Mouse (Mus musculus) hindbrain, embryonic 15.5 days (tissue): Measurements from ENCODE around the gene Sytl2. TPM values are rescaled to one million over a fixed set of nuclear protein-coding genes. Genes with fewer than 3 reads are reported as not detected.

Experiments
- ATAC-seq: fragments of 200-750 bp; cut with Nextera tagmentation; 2 replicates; pipeline ENCODE4 v1.8.0; 2017; ENCODE audit warnings: low read depth, moderate number of reproducible peaks, moderate TSS enrichment; ENCODE audit not compliant: low FRiP score
- H3K27ac ChIP-seq: fragments of 300-500 bp; sonication (generic); replicated peaks from 2 replicates; pipeline ENCODE4 v1.5.1; 2015; ENCODE audit warnings: mild to moderate bottlenecking, inconsistent platforms
- H3K27me3 ChIP-seq: fragments of 300-500 bp; sonication (generic); 2 replicates; pipeline ENCODE4 v1.6.1; 2015; ENCODE audit warnings: control low read depth, inconsistent platforms
- H3K36me3 ChIP-seq: fragments of 300-500 bp; sonication (generic); 2 replicates; pipeline ENCODE4 v1.6.1; 2015; ENCODE audit warnings: control low read depth, inconsistent platforms
- H3K4me1 ChIP-seq: fragments of 300-500 bp; sonication (generic); replicated peaks from 2 replicates; pipeline ENCODE4 v1.6.1; 2015; ENCODE audit warnings: control low read depth, inconsistent platforms
- H3K4me2 ChIP-seq: fragments of 300-500 bp; sonication (generic); 2 replicates; pipeline ENCODE4 v1.6.1; 2015; ENCODE audit warnings: moderate library complexity, mild to moderate bottlenecking, inconsistent platforms
- H3K4me3 ChIP-seq: fragments of 300-500 bp; sonication (generic); 2 replicates; pipeline ENCODE4 v1.5.1; 2015; ENCODE audit warnings: mild to moderate bottlenecking, inconsistent platforms
- H3K9ac ChIP-seq: fragments of 300-500 bp; sonication (generic); 2 replicates; pipeline ENCODE4 v1.6.1; 2015; ENCODE audit warnings: inconsistent platforms
- H3K9me3 ChIP-seq: fragments of 300-500 bp; sonication (generic); 2 replicates; pipeline ENCODE4 v1.6.1; 2016; ENCODE audit warnings: control low read depth, inconsistent platforms
- WGBS: fragments of 180-500 bp; shearing (Covaris S2); methylation state at CpG from one replicate; pipeline ENCODE4 v1.1.7; 2015; 5-methylcytosine and 5-hydroxymethylcytosine counted together
- polyA plus RNA-seq: library from polyadenylated mRNA; unstranded; fragments of >200 nt; fragmentation: Nextera tagmentation; extraction: Ambion mirVana; gene quantifications from 2 replicates; pipeline ENCODE4 v1.2.1, GENCODE M21; 2015

Gene Sytl2
- polyA plus RNA-seq, result 7.8 and 8.5 TPM in 2 replicates

DNA sequence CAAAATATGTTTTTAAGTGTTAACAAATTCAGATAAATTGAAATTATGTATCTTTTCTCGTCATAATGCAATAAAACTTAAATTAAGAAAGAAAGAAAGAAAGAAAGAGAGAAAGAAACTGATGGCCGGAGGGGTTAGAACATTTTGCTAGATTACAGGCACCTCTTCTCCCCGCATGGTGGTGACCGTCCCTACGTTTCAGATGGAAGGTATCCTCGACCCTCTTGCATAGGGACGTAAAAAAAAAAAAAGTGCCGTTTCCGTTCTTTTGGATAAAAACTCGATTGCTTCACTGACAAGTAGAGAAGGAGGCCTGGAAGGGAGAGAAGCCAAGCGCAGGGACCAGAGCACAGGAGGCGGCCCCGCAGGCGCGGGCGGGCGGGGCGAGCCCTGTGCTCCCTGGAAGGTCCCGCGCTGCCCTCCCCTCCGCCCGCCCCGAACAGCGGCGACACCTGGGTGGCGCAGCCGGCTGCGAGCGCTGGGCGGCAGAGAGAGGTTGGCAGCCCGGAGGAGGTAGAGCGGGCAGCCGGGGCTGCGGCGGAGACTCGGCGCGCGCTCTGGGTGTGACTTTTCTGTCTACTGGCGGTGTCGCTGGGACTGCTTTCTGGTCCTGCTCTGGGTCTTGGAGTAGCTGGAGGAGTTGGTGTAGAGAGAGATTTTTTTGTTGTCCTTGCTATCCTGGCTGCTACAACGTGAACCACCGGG, at the start of gene Sytl2:
Gene Sytl2 (plus strand): TSS at position 311 of the 705 bp plus-strand sequence.
- ATAC-seq, result peak; percentile 79; the same call in 1 of the 2 replicates
- Histone ChIP-seq H3K27ac (no peak within 1 kb of the TSS), H3K4me2 (peak within 1 kb of the TSS; percentile 97), H3K9ac (peak within 1 kb of the TSS; percentile 49), H3K4me3 (peak within 1 kb of the TSS; percentile 60), H3K4me1 (peaks cover 9% of the 10 kb centered on the region; the same call in 1 of the 2 replicates), H3K36me3 (no peaks in the 10 kb centered on the region), H3K9me3 (no peaks in the 10 kb centered on the region), H3K27me3 (peaks cover 19% of the 10 kb centered on the region; the same call in 1 of the 2 replicates)
- 2% methylated on average over 31 of the region's 43 CpGs for WGBS

DNA sequence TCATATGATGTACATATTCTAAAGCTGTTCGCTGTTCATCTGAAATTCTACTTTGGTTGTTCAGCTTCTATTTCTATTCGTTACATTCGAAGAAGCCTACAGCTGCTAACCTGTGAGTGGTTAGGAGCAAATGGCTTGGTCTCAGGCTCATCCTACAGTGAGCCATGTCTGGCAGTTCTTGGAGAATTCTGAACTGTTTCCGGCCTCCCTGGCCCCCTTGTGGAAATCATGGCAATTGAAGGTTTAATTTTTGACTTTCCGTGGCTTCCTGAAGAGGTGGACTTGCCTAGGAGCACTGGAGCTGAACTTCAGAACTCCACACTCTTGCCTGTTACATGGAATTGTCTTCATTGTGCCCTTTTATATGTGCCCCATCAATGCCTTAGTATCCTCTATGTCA, 49.1 kb upstream of the Sytl2 start:
- Histone ChIP-seq H3K4me3 (no peak overlapping the region), H3K9ac (no peak overlapping the region), H3K9me3 (no peaks in the 10 kb centered on the region), H3K27ac (no peak overlapping the region), H3K4me1 (no peaks in the 10 kb centered on the region), H3K27me3 (no peaks in the 10 kb centered on the region), H3K4me2 (no peak overlapping the region), H3K36me3 (no peaks in the 10 kb centered on the region)
- 80% methylated on average over 5 of the region's 5 CpGs for WGBS
- ATAC-seq, result no peak

DNA sequence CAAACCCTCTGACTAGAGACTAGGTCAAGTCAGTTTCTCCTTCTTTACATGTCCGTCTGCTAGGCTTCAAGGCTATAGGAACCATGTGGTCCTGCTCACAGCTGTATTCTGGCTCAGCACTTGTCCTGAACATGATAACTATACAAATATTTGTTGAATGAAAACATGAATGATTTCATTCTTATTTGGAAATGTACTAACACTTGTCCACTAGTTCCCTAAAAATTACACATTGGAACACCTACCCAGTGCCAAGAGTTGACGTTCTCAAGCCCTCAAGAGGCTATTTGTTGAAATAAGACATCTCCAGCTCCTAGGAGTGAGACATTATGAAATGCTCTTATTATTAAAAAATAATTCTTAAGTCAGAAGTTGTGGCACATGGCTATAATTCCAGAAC, 43.4 kb upstream of the Sytl2 start:
- no peaks in the 10 kb centered on the region for H3K27me3 ChIP-seq
- WGBS, result 92% methylated on average over 2 of the region's 2 CpGs
- H3K9ac ChIP-seq, result no peak overlapping the region
- H3K27ac ChIP-seq, result no peak overlapping the region
- no peaks in the 10 kb centered on the region for H3K36me3 ChIP-seq
- no peaks in the 10 kb centered on the region for H3K9me3 ChIP-seq
- H3K4me3 ChIP-seq, result no peak overlapping the region
- H3K4me1 ChIP-seq, result peaks cover 4% of the 10 kb centered on the region; the same call in 1 of the 2 replicates
- no peak for ATAC-seq
- H3K4me2 ChIP-seq, result no peak overlapping the region

DNA sequence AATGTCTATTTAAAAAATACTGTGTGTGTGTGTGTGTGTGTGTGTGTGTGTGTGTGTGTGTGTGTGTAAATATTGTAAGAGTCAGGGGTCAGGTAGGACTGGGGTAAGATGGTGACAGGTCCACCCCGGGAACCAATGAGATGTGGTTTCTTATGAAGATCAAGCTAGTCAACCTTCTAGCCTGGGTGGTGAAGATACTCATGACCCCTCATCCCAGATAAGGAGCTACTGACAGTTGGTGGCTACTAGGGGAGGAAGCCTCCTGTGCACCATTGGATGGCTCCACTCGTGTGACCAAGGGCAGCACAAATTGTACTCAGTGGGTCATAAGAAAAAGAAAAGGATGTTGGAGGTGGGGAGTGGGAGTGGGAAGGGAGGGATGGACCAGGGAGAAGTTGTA, 42.2 kb upstream of the Sytl2 start:
- Histone ChIP-seq H3K27me3 (no peaks in the 10 kb centered on the region), H3K4me2 (no peak overlapping the region), H3K4me1 (peaks cover 4% of the 10 kb centered on the region; the same call in 1 of the 2 replicates), H3K9me3 (no peaks in the 10 kb centered on the region), H3K27ac (no peak overlapping the region), H3K36me3 (no peaks in the 10 kb centered on the region), H3K9ac (no peak overlapping the region), H3K4me3 (no peak overlapping the region)
- 79% methylated on average over 2 of the region's 2 CpGs for WGBS
- no peak for ATAC-seq

DNA sequence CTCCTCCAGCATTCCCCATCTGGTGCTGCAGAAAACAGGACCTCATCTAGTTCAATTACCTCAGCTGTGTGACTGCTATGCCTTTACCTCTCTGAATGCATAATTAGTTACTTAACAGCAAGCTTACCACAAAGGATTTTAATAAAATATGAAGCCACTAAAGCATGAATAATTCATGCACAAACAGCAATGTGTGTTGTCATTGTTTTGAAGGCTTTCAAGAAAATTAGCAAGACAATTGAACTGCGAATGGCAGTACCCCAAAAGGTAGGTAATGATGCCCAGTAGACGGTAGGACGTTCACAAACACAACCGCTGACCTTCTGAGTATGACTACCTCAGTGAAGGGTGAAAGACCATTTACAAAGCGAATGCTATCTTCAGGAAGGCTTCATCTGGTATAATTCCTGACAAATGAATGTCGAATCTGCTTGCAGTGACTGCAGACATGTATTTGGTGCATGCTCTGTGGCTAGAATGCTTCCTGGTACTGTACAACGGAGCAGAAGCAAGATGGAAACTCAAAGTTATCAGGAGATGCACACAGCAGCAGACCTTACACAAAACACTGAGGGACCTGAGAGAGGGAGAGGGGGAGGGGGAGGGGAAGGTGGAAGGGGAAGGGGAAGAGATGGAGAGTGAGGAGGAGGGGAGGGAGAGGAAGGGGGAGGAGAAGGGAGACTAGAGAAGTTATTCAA, 40.0 kb upstream of the Sytl2 start:
- Histone ChIP-seq H3K9me3 (no peaks in the 10 kb centered on the region), H3K27me3 (no peaks in the 10 kb centered on the region), H3K36me3 (no peaks in the 10 kb centered on the region), H3K9ac (no peak overlapping the region), H3K4me3 (no peak overlapping the region), H3K4me1 (peaks cover 9% of the 10 kb centered on the region), H3K4me2 (peak overlapping the region; percentile 28), H3K27ac (peak overlapping the region; percentile 32; the same call in 1 of the 2 replicates)
- ATAC-seq, result peak; percentile 54; the same call in 1 of the 2 replicates
- 17% methylated on average over 7 of the region's 7 CpGs for WGBS

DNA sequence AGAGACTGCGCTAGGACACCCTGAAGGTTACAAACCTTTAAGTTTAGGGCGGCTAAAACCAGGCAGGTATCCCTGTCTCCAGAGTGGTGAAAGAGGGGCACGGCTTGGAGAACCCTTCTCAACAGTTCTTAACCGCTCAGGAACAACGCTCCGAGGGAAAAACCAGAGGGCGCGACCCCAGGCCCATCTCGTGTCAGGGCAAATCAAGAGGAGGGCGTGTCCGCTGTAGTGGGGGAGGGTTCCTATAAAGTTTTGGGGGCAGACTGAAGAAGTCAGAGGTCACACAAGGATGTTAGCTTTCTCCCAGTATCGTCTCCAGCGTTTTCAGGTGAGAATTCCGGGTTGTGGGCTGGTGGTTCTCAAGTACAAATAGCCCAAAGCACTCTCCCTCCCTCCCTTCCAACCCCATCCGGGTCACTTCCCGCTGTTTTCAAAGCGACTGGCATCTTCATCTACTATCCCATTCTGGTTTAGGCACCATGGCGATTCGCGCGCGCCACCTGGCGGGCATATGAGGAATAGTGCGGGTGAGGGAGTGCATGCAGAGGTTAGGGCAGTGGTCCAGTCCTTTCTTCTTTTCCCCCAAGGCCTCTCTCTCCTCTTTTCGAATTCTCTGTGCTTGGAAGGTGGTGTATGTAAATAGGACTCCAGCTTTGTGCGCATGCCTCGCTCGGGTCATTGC, 36.6 kb upstream of the Sytl2 start, which contains the start of gene Ccdc83:
Gene Ccdc83 (minus strand): TSS at position 489 of the 682 bp plus-strand sequence.
- Histone ChIP-seq H3K4me2 (peak within 1 kb of the TSS; percentile 66), H3K9ac (0 out of 2 replicates have a peak within 1 kb of the TSS, but pooled peaks have one; percentile 26), H3K27ac (no peak within 1 kb of the TSS), H3K4me3 (peak within 1 kb of the TSS; percentile 27), H3K9me3 (no peaks in the 10 kb centered on the region), H3K27me3 (no peaks in the 10 kb centered on the region), H3K4me1 (peaks cover 9% of the 10 kb centered on the region), H3K36me3 (no peaks in the 10 kb centered on the region)
- WGBS, result 6% methylated on average over 28 of the region's 28 CpGs
- ATAC-seq, result peak; percentile 85; the same call in 1 of the 2 replicates

DNA sequence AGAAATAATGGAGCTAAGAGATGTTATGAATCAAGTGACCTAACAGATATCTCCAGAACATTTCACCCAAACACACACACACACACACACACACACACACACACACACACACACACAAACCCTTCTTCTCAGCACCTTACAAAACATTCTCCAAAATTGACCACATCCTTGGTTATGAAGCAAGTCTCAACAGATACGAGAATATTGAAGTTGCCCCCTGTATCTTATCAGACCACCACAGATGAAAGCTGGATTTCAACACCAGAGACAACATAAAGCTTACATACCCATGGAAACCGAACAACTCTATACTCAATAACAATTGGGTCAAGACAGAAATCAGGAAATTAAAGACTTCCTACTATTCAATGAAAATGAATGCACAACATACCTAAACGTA, 31.9 kb upstream of the Sytl2 start:
- ATAC-seq, result no peak
- Histone ChIP-seq H3K27me3 (no peaks in the 10 kb centered on the region), H3K36me3 (no peaks in the 10 kb centered on the region), H3K4me2 (no peak overlapping the region), H3K9me3 (no peaks in the 10 kb centered on the region), H3K4me3 (no peak overlapping the region), H3K9ac (no peak overlapping the region), H3K4me1 (peaks cover 4% of the 10 kb centered on the region), H3K27ac (no peak overlapping the region)
- WGBS, result 87% methylated on average over 3 of the region's 3 CpGs

DNA sequence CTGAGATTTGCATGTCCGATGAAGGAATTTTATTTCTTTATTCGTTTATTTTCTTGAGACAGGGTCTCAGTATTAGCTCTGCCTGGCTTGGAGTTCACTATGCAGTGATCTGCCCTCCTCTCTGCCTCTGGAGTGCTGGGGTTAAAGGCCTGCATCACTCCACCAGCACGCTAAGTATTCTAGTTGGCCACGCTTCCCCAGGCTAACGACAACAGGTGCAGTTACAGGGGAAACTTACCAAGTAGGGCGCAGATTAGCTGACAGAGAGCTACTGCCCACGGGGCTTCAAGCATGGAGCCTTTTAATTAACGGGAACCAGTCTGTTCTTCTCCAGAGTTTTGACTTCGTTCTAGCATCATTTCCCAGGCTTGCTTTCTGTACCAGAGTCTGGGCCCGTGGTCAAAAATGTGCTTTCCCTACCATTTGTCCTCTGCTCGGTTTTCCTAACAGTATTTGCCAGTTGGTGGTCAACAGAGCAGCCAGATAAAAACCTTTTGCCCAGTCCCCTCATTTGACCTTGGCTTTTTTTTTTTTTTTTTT, 27.4 kb upstream of the Sytl2 start:
- Histone ChIP-seq H3K27me3 (no peaks in the 10 kb centered on the region), H3K4me2 (no peak overlapping the region), H3K9me3 (no peaks in the 10 kb centered on the region), H3K4me1 (no peaks in the 10 kb centered on the region), H3K4me3 (no peak overlapping the region), H3K27ac (no peak overlapping the region), H3K36me3 (no peaks in the 10 kb centered on the region), H3K9ac (no peak overlapping the region)
- no peak for ATAC-seq
- WGBS, result 59% methylated on average over 11 of the region's 11 CpGs

DNA sequence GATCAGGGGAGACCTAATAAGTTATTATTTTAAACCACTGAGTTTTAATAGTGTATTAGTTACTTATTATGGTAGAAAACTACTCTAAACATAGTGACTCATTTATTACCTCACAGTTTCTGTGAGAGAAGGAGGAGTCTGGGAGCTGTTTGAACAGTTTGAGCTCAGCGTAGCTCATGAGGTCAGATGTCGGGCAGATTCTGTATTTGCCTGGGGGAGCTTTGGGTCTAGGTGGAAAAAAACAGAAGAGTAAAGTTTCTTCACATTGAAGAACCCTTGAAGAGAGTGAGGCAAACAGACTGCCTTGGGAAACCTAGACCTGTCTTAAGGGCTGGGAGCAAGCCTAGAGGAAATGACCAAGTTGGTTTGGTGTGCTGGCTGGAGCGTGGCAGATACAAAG, 24.8 kb upstream of the Sytl2 start:
- 85% methylated on average over 3 of the region's 3 CpGs for WGBS
- no peaks in the 10 kb centered on the region for H3K9me3 ChIP-seq
- no peaks in the 10 kb centered on the region for H3K36me3 ChIP-seq
- no peak overlapping the region for H3K4me2 ChIP-seq
- H3K4me3 ChIP-seq, result no peak overlapping the region
- no peak for ATAC-seq
- H3K9ac ChIP-seq, result no peak overlapping the region
- no peaks in the 10 kb centered on the region for H3K4me1 ChIP-seq
- H3K27ac ChIP-seq, result no peak overlapping the region
- H3K27me3 ChIP-seq, result no peaks in the 10 kb centered on the region

DNA sequence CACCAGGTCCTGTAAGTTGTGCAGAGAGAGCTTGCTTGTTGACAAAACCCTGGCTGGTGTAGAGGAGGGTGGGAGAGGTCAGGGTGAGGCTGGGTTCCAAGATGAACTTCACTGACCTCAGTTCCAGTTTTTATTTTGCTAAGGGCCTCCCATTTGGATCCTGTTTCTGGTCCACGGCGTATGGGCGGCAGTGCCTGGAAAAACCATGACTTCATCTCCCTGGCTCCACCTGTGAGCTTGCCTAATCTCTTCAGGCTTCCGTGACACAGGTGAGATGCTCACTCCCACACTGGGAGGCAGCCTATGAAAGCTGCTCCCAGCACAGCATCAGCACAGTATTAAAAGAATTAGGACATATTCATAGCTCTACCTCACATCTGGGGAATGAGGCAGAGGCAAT, 24.3 kb upstream of the Sytl2 start:
- H3K27me3 ChIP-seq, result no peaks in the 10 kb centered on the region
- no peak overlapping the region for H3K9ac ChIP-seq
- no peak overlapping the region for H3K4me3 ChIP-seq
- H3K27ac ChIP-seq, result no peak overlapping the region
- H3K4me2 ChIP-seq, result no peak overlapping the region
- WGBS, result 86% methylated on average over 4 of the region's 4 CpGs
- no peaks in the 10 kb centered on the region for H3K9me3 ChIP-seq
- no peaks in the 10 kb centered on the region for H3K36me3 ChIP-seq
- no peaks in the 10 kb centered on the region for H3K4me1 ChIP-seq
- ATAC-seq, result no peak

DNA sequence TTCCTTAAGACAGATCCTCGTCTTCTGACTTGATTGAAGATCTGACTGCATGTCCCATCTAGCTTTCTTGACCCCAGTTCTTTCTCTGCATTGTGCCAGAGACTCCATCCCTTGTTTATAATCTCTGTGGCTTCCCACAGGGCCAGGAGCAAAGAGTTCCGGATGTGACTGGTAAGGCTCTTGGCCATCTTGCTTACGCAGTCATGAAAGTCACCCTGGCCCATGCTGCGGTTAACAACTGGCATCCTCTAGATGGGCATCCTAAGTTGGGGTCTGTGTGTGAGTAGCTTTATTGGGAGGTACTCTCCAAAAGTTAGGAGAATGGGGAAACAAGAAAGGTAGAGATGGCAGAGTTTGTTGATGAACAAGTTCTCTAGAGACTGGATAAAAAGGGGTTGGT, 22.9 kb upstream of the Sytl2 start:
- H3K9ac ChIP-seq, result no peak overlapping the region
- H3K9me3 ChIP-seq, result no peaks in the 10 kb centered on the region
- WGBS, result 92% methylated on average over 4 of the region's 4 CpGs
- H3K27me3 ChIP-seq, result no peaks in the 10 kb centered on the region
- no peak overlapping the region for H3K4me2 ChIP-seq
- ATAC-seq, result no peak
- no peaks in the 10 kb centered on the region for H3K36me3 ChIP-seq
- no peak overlapping the region for H3K27ac ChIP-seq
- no peaks in the 10 kb centered on the region for H3K4me1 ChIP-seq
- no peak overlapping the region for H3K4me3 ChIP-seq
